ENCODE assay signal across 11 mouse cellular contexts in genomic region chr17:53512311-53512951, GRCm38 (mm10). TPM values are rescaled to one million over a fixed set of nuclear protein-coding genes. Genes with fewer than 3 reads are reported as not detected.
A peak's percentile ranks its signal among the peaks of the same experiment; 100 is the strongest.
DNase-seq lines count a peak whose midpoint lies in the region; ATAC-seq and TF ChIP-seq lines count a peak whose summit lies in the region.
"Had no signal": no experiment of that assay in that cellular context is flagged by ENCODE, and none has a peak within 500 bp of the region (broad histone marks: within the 10 kb centered on the region; RNA-seq: fewer than 3 reads in every experiment).

No protein-coding gene starts in this region.

- TF ChIP-seq EP300 in liver, postnatal 0 days (IDR thresholded peaks at IDR 0.05; ENCODE audit: low read depth), result no peak

- no peak overlapping the region for H3K4me3 ChIP-seq in liver, postnatal 0 days (ENCODE audit: low read depth, low read length)
- H3K4me3 ChIP-seq in embryonic facial prominence, embryonic 14.5 days (ENCODE audit: low read depth, low read length), result no peak overlapping the region
- H3K4me3 ChIP-seq in layer of hippocampus, adult 2 months, result no peak overlapping the region
- H3K4me3 ChIP-seq: erythroblast, embryonic 14.5 days; liver, embryonic 15.5 days had no signal

- no peaks in the 10 kb centered on the region for H3K4me1 ChIP-seq in liver, postnatal 0 days (ENCODE audit: insufficient read depth)
- H3K4me1 ChIP-seq in embryonic facial prominence, embryonic 14.5 days (ENCODE audit: control insufficient read depth, insufficient read depth, low read length), result peaks cover 4% of the 10 kb centered on the region; the same call in 1 of the 2 replicates
- H3K4me1 ChIP-seq: liver, embryonic 15.5 days had no signal

- no peaks in the 10 kb centered on the region for H3K9me3 ChIP-seq in liver, postnatal 0 days (ENCODE audit: low read length)
- no peaks in the 10 kb centered on the region for H3K9me3 ChIP-seq in embryonic facial prominence, embryonic 14.5 days (ENCODE audit: control insufficient read depth, low read length)
- H3K9me3 ChIP-seq: liver, embryonic 15.5 days had no signal

- H3K36me3 ChIP-seq in liver, postnatal 0 days (replicated peaks; ENCODE audit: insufficient read depth, low read length), result no peaks in the 10 kb centered on the region
- H3K36me3 ChIP-seq in embryonic facial prominence, embryonic 14.5 days (ENCODE audit: control insufficient read depth, insufficient read depth, low read length), result no peaks in the 10 kb centered on the region

- no peak overlapping the region for H3K4me2 ChIP-seq in liver, postnatal 0 days (ENCODE audit: low read depth, low read length)
- H3K4me2 ChIP-seq in embryonic facial prominence, embryonic 14.5 days (ENCODE audit: low read depth, low read length), result no peak overlapping the region
- H3K4me2 ChIP-seq: liver, embryonic 15.5 days had no signal

- ATAC-seq in cerebellum, adult (ENCODE audit: insufficient number of reproducible peaks, low FRiP score, low TSS enrichment), result no peak; the same call in 1 of the 2 replicates
- ATAC-seq in liver, postnatal 0 days, result no peak
- ATAC-seq in embryonic facial prominence, embryonic 14.5 days (ENCODE audit: low read depth), result 0 out of 2 replicates have a peak, but pooled peaks have one; percentile 18

- 88% methylated on average over 2 of the region's 2 CpGs for WGBS in liver, postnatal 0 days (ENCODE audit: insufficient replicate concordance)
- 78% methylated on average over 2 of the region's 2 CpGs for WGBS in embryonic facial prominence, embryonic 14.5 days

- peak; percentile 58 for TF ChIP-seq CTCF in liver, postnatal 0 days (IDR thresholded peaks at IDR 0.05; ENCODE audit: low read depth)
- TF ChIP-seq CTCF in layer of hippocampus, adult 2 months (conservative IDR thresholded peaks at IDR 0.05), result peak; percentile 81

- no peak overlapping the region for H3K27ac ChIP-seq in liver, postnatal 0 days (ENCODE audit: low read depth)
- H3K27ac ChIP-seq in embryonic facial prominence, embryonic 14.5 days (replicated peaks; ENCODE audit: low read depth, low read length), result no peak overlapping the region
- H3K27ac ChIP-seq in layer of hippocampus, adult 2 months, result 0 out of 2 replicates have a peak overlapping the region, but pooled peaks have one; percentile 40
- H3K27ac ChIP-seq: liver, embryonic 15.5 days had no signal

- no peak overlapping the region for H3K9ac ChIP-seq in liver, postnatal 0 days (replicated peaks)
- no peak overlapping the region for H3K9ac ChIP-seq in embryonic facial prominence, embryonic 14.5 days (ENCODE audit: low read depth, low read length)
- H3K9ac ChIP-seq: liver, embryonic 15.5 days had no signal

- peak; percentile 40 for DNase-seq in cerebellum, adult 11 months
- no peak for DNase-seq in liver, postnatal 0 days
- no peak for DNase-seq in liver
- peak; percentile 71 for DNase-seq in embryonic facial prominence, embryonic 14.5 days (ENCODE audit: low spot score)
- DNase-seq in layer of hippocampus, adult 2 months (ENCODE audit: low spot score in 2 of 2), result peak; percentile 22 to 47
- peak; percentile 72 for DNase-seq in retina, embryonic 14.5 days (ENCODE audit: low spot score)
- DNase-seq in thymus, postnatal 25 days, result no peak

- no peaks in the 10 kb centered on the region for H3K27me3 ChIP-seq in liver, postnatal 0 days (ENCODE audit: insufficient read depth, low read length)
- no peaks in the 10 kb centered on the region for H3K27me3 ChIP-seq in embryonic facial prominence, embryonic 14.5 days (replicated peaks; ENCODE audit: control insufficient read depth, insufficient read depth, low read length)
- H3K27me3 ChIP-seq: liver, embryonic 15.5 days had no signal

RNA-seq across cellular contexts. Expression of gene Pp2d1, which starts 26.8 kb away (rescaled TPM):
- polyA plus RNA-seq in liver, postnatal 0 days (2015; fragmentation: Nextera tagmentation; extraction: Ambion mirVana), result not detected in 2 replicates
- 0.21 and 0.22 TPM in 2 replicates for polyA plus RNA-seq in embryonic facial prominence, embryonic 14.5 days (2014; fragmentation: Nextera tagmentation; extraction: Ambion mirVana)
- not detected for total RNA-seq in layer of hippocampus, adult 2 months (2021)
- polyA plus RNA-seq: erythroblast, embryonic 14.5 days had no signal

RNA-seq across cellular contexts. Expression of gene Rab5a, which starts 33.4 kb away (rescaled TPM):
- polyA plus RNA-seq in liver, postnatal 0 days (2015; fragmentation: Nextera tagmentation; extraction: Ambion mirVana), result 32.6 and 35.2 TPM in 2 replicates
- 85.4 and 88.2 TPM in 2 replicates for polyA plus RNA-seq in embryonic facial prominence, embryonic 14.5 days (2014; fragmentation: Nextera tagmentation; extraction: Ambion mirVana)
- 100 to 1,000 TPM; 115 to 116 TPM for total RNA-seq in layer of hippocampus, adult 2 months (2021)

RNA-seq across cellular contexts. Expression of gene Efhb, which starts 49.3 kb away (rescaled TPM):
- polyA plus RNA-seq in liver, postnatal 0 days (2015; fragmentation: Nextera tagmentation; extraction: Ambion mirVana), result 0.09 and 0.11 TPM in 2 replicates
- 0.79 and 1.1 TPM in 2 replicates for polyA plus RNA-seq in embryonic facial prominence, embryonic 14.5 days (2014; fragmentation: Nextera tagmentation; extraction: Ambion mirVana)
- total RNA-seq in layer of hippocampus, adult 2 months (2021), result under 1 TPM; 0.25 to 0.44 TPM
- polyA plus RNA-seq: C2C12; erythroblast, embryonic 14.5 days; liver, embryonic 15.5 days had no signal

RNA-seq across cellular contexts. Expression of gene Kat2b, which starts 54.2 kb away (rescaled TPM):
- polyA plus RNA-seq in liver, postnatal 0 days (2015; fragmentation: Nextera tagmentation; extraction: Ambion mirVana), result 5.5 and 6.2 TPM in 2 replicates
- 6.1 and 7.3 TPM in 2 replicates for polyA plus RNA-seq in embryonic facial prominence, embryonic 14.5 days (2014; fragmentation: Nextera tagmentation; extraction: Ambion mirVana)
- total RNA-seq in layer of hippocampus, adult 2 months (2021), result 10 to 100 TPM; 12.7 to 20.3 TPM

Comparison
In these comparisons a context has a peak if more than half of its experiments do, and no peak if none do; other contexts are left out.
1. DNase-seq: peak in cerebellum, adult 11 months (single experiment), embryonic facial prominence, embryonic 14.5 days (single experiment), layer of hippocampus, adult 2 months (2 of 2) and retina, embryonic 14.5 days (single experiment); none in liver, postnatal 0 days (single experiment), liver (single experiment) and thymus, postnatal 25 days (single experiment).